Mouse (Mus musculus) hindbrain, embryonic 15.5 days (tissue): ENCODE data around the gene Spry2. TPM values are rescaled to one million over a fixed set of nuclear protein-coding genes. Genes with fewer than 3 reads are reported as not detected.

Experiments used
- ATAC-seq: fragments of 200-750 bp; cut with Nextera tagmentation; 2 replicates; pipeline ENCODE4 v1.8.0; 2017; ENCODE audit warnings: low read depth, moderate number of reproducible peaks, moderate TSS enrichment; ENCODE audit not compliant: low FRiP score
- H3K27ac ChIP-seq: fragments of 300-500 bp; sonication (generic); replicated peaks from 2 replicates; pipeline ENCODE4 v1.5.1; 2015; ENCODE audit warnings: mild to moderate bottlenecking, inconsistent platforms
- H3K27me3 ChIP-seq: fragments of 300-500 bp; sonication (generic); 2 replicates; pipeline ENCODE4 v1.6.1; 2015; ENCODE audit warnings: control low read depth, inconsistent platforms
- H3K36me3 ChIP-seq: fragments of 300-500 bp; sonication (generic); 2 replicates; pipeline ENCODE4 v1.6.1; 2015; ENCODE audit warnings: control low read depth, inconsistent platforms
- H3K4me1 ChIP-seq: fragments of 300-500 bp; sonication (generic); replicated peaks from 2 replicates; pipeline ENCODE4 v1.6.1; 2015; ENCODE audit warnings: control low read depth, inconsistent platforms
- H3K4me2 ChIP-seq: fragments of 300-500 bp; sonication (generic); 2 replicates; pipeline ENCODE4 v1.6.1; 2015; ENCODE audit warnings: moderate library complexity, mild to moderate bottlenecking, inconsistent platforms
- H3K4me3 ChIP-seq: fragments of 300-500 bp; sonication (generic); 2 replicates; pipeline ENCODE4 v1.5.1; 2015; ENCODE audit warnings: mild to moderate bottlenecking, inconsistent platforms
- H3K9ac ChIP-seq: fragments of 300-500 bp; sonication (generic); 2 replicates; pipeline ENCODE4 v1.6.1; 2015; ENCODE audit warnings: inconsistent platforms
- H3K9me3 ChIP-seq: fragments of 300-500 bp; sonication (generic); 2 replicates; pipeline ENCODE4 v1.6.1; 2016; ENCODE audit warnings: control low read depth, inconsistent platforms
- WGBS: fragments of 180-500 bp; shearing (Covaris S2); methylation state at CpG from one replicate; pipeline ENCODE4 v1.1.7; 2015; 5-methylcytosine and 5-hydroxymethylcytosine counted together
- polyA plus RNA-seq: library from polyadenylated mRNA; unstranded; fragments of >200 nt; fragmentation: Nextera tagmentation; extraction: Ambion mirVana; gene quantifications from 2 replicates; pipeline ENCODE4 v1.2.1, GENCODE M21; 2015

Gene Spry2
- polyA plus RNA-seq, 1 experiment from 2014 or later = 35.2 TPM

GRCm38 (mm10) chr14:105902807-105903206 lies 6.2 kb upstream of the Spry2 start:
- Histone ChIP-seq H3K9ac (no peak overlapping the region), H3K4me3 (no peak overlapping the region), H3K27ac (no peak overlapping the region), H3K36me3 (no peaks in the 10 kb centered on the region), H3K4me2 (no peak overlapping the region), H3K27me3 (no peaks in the 10 kb centered on the region), H3K4me1 (peaks cover 4% of the 10 kb centered on the region; the same call in 1 of the 2 replicates), H3K9me3 (no peaks in the 10 kb centered on the region)
- 85% methylated on average over 7 of the region's 7 CpGs for WGBS
- no peak for ATAC-seq

GRCm38 (mm10) chr14:105900841-105901240 lies 4.2 kb upstream of the Spry2 start:
- Histone ChIP-seq H3K4me3 (no peak overlapping the region), H3K4me1 (peaks cover 4% of the 10 kb centered on the region; the same call in 1 of the 2 replicates), H3K9me3 (no peaks in the 10 kb centered on the region), H3K27ac (no peak overlapping the region), H3K36me3 (no peaks in the 10 kb centered on the region), H3K4me2 (no peak overlapping the region), H3K27me3 (no peaks in the 10 kb centered on the region), H3K9ac (no peak overlapping the region)
- no peak for ATAC-seq
- WGBS = 93% methylated on average over 3 of the region's 3 CpGs

GRCm38 (mm10) chr14:105899116-105899515 lies 2.5 kb upstream of the Spry2 start:
- Histone ChIP-seq H3K4me3 (peak overlapping the region; percentile 84), H3K9me3 (no peaks in the 10 kb centered on the region), H3K27ac (peak overlapping the region; percentile 98), H3K36me3 (no peaks in the 10 kb centered on the region), H3K9ac (peak overlapping the region; percentile 86; the same call in 1 of the 2 replicates), H3K4me1 (peaks cover 13% of the 10 kb centered on the region; the same call in 1 of the 2 replicates), H3K4me2 (peak overlapping the region; percentile 86), H3K27me3 (no peaks in the 10 kb centered on the region)
- 3% methylated on average over 11 of the region's 11 CpGs for WGBS
- ATAC-seq = no peak

DNA sequence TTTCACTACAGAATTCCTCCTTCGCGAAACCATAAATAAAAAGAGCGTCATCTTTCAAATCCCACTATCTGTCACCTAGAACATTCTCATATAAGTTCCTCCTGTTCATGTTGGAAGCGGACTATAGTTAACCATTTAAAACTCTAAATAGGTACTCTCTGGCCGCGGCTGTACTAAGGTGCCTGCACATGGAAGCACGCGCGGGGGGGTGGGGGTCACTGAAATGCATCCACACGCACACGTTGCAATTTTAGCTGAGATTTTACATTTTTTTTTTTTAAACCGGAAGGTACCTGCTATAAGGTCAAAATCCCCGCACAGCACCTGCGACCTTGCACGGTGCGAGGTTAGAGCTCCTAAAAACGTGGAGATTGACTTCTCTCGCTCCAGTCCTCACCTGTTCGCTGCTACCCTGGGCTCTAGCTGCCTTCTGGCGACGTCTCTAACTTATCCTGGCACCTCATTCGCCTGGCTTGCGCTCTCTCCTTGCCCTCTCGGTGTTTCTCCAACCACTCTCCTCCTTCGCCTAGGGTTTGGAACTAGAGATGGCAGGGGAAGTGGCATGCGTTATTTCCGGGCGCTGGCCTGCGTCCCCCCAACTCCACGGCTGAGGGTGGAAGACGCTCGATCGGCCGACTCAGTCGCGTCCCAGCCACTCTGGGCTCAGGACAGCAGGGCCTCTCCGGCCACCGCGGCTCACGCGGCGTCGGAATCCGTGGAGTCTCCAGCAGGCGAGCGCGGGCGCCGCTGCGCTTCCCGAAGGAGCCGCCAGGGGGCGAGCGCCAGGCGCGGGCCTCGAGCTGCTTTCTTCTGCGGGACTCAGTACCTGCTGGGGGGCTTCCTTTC lies 1.9 kb upstream of the Spry2 start:
- Histone ChIP-seq H3K36me3 (no peaks in the 10 kb centered on the region), H3K4me3 (peak overlapping the region; percentile 84), H3K4me2 (peak overlapping the region; percentile 86), H3K9me3 (no peaks in the 10 kb centered on the region), H3K4me1 (peaks cover 17% of the 10 kb centered on the region), H3K9ac (peak overlapping the region; percentile 86), H3K27ac (peak overlapping the region; percentile 98), H3K27me3 (no peaks in the 10 kb centered on the region)
- 0% methylated on average over 58 of the region's 58 CpGs for WGBS
- peak; percentile 32 for ATAC-seq

DNA sequence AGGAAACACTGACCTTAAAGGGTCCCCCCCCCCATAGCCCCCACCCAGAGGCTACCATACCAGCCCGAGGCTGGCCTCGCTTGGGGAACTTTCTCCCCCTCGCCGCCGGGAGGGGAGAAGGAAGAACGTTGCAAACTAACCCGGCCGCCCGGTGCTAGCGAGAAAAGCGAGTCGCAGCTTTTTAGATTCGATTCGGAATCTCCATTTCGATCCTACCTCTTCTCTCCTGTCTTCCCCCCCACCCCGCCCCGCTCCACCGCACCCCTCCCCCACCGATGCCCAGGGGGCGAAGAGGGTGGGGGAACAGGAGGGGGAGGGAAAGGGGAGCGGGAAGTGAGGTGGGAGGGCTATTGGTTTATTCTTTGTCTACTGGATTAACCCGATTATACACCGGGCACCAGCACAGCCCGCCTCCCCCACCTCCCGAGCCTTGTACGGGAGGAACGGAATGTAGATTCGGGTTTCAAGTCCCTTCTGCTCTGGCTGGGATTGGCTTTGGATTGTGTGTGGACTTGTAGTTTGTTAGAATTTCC lies 1.0 kb upstream of the Spry2 start:
- Histone ChIP-seq H3K4me1 (peaks cover 25% of the 10 kb centered on the region), H3K4me3 (peak overlapping the region; percentile 84), H3K9me3 (no peaks in the 10 kb centered on the region), H3K9ac (peak overlapping the region; percentile 86), H3K27me3 (no peaks in the 10 kb centered on the region), H3K27ac (peak overlapping the region; percentile 98), H3K36me3 (no peaks in the 10 kb centered on the region), H3K4me2 (peak overlapping the region; percentile 86)
- 0% methylated on average over 19 of the region's 28 CpGs for WGBS
- ATAC-seq = peak; percentile 46

DNA sequence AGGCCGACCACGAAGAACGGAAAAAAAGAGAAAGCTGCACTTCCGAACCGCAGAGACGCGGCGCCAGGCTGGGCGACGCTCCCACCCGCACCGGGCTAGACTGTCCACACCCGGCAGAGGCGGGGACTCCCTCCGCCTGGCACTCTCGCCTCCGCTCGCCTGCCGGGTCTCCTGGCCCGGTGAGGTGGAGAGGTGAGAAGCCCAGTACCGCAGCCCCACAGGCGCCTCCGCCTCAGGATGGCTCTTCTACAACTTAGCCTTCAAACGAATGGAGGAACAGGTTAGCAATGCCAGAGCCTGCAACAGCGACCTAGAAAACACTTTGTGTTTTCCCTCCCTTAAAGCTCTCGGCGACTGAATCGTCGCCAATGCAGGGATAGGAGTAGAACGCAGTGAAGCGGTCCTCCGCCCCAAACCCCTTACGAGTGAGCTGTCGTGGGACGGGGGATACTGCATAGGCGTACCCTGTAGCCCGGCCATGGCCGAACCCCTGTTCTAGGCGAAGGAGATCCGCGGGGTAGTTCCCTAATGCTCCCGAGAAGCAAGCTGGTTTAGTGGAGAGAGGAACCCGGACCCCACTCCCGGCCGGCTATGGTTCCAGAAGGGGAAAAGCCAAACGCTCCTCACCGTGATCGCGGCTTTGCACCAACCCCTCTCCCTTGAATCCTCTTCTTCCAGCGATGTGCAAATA lies 513 bp downstream of the Spry2 start:
- peak overlapping the region; percentile 86 for H3K9ac ChIP-seq
- ATAC-seq = no peak

GRCm38 (mm10) chr14:105894971-105895873 lies 1.4 kb downstream of the Spry2 start:
- peak overlapping the region; percentile 84 for H3K4me3 ChIP-seq
- no peaks in the 10 kb centered on the region for H3K36me3 ChIP-seq
- H3K4me2 ChIP-seq = peak overlapping the region; percentile 86
- H3K27me3 ChIP-seq = no peaks in the 10 kb centered on the region
- WGBS = under 1% methylated on average over 36 of the region's 36 CpGs
- H3K27ac ChIP-seq = peak overlapping the region; percentile 98
- H3K4me1 ChIP-seq = peaks cover 25% of the 10 kb centered on the region
- peak overlapping the region; percentile 86 for H3K9ac ChIP-seq
- ATAC-seq = no peak
- no peaks in the 10 kb centered on the region for H3K9me3 ChIP-seq

More for the DNA sequence above, 513 bp downstream of the Spry2 start:
- Histone ChIP-seq H3K4me2 (peak overlapping the region; percentile 86), H3K36me3 (no peaks in the 10 kb centered on the region), H3K4me3 (peak overlapping the region; percentile 84), H3K27me3 (no peaks in the 10 kb centered on the region), H3K4me1 (peaks cover 25% of the 10 kb centered on the region), H3K27ac (peak overlapping the region; percentile 98), H3K9me3 (no peaks in the 10 kb centered on the region)
- under 1% methylated on average over 50 of the region's 50 CpGs for WGBS

GRCm38 (mm10) chr14:105893623-105893995 lies 3.0 kb downstream of the Spry2 start:
- H3K9me3 ChIP-seq = no peaks in the 10 kb centered on the region
- H3K4me3 ChIP-seq = peak overlapping the region; percentile 84
- no peaks in the 10 kb centered on the region for H3K36me3 ChIP-seq
- peak overlapping the region; percentile 22; the same call in 1 of the 2 replicates for H3K27ac ChIP-seq
- H3K9ac ChIP-seq = peak overlapping the region; percentile 30
- 21% methylated on average over 9 of the region's 9 CpGs for WGBS
- no peaks in the 10 kb centered on the region for H3K27me3 ChIP-seq
- ATAC-seq = no peak
- peaks cover 21% of the 10 kb centered on the region for H3K4me1 ChIP-seq
- peak overlapping the region; percentile 86 for H3K4me2 ChIP-seq

DNA sequence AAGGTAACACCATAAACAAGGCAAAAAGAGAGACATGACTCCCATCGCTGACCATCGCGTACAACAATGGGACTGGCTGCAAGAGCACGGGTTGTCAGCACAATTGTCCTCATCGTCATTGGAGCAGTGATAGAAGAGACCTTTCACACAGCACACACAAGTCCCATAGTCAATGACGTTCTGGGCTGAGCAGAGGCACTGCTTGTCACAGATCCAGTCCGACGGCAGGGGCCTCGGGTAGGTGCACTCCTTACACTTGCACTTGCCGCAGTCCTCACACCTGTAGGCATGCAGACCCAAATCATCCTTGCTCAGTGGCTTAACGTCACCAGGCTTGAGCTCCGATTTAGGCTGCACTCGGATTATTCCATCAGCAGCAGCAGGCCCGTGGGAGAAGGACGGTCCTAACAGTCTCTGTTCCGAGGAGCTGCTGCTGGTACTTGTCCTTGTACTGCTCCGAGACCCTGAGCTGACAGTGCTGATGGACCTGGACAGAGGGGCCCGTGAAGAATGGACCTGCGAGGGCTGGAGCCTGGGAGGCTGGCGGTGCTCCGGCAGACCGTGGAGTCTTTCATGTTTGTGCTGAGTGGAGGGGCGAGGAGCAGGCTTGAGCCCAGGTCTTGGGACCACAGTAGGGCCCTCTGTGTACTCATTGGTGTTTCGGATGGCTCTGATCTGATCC lies 3.5 kb downstream of the Spry2 start:
- Histone ChIP-seq H3K27ac (peak overlapping the region; percentile 22; the same call in 1 of the 2 replicates), H3K9me3 (no peaks in the 10 kb centered on the region), H3K9ac (peak overlapping the region; percentile 30), H3K4me1 (peaks cover 21% of the 10 kb centered on the region), H3K4me2 (peak overlapping the region; percentile 86), H3K36me3 (no peaks in the 10 kb centered on the region), H3K4me3 (peak overlapping the region; percentile 84), H3K27me3 (no peaks in the 10 kb centered on the region)
- no peak for ATAC-seq
- 36% methylated on average over 24 of the region's 24 CpGs for WGBS

- Histone ChIP-seq H3K36me3 (no peaks in the 10 kb centered on the region), H3K9me3 (no peaks in the 10 kb centered on the region), H3K4me1 (peaks cover 21% of the 10 kb centered on the region), H3K4me2 (peak overlapping the region; percentile 26; the same call in 1 of the 2 replicates), H3K9ac (no peak overlapping the region), H3K4me3 (no peak overlapping the region), H3K27ac (no peak overlapping the region), H3K27me3 (no peaks in the 10 kb centered on the region)
- WGBS = 57% methylated on average over 5 of the region's 5 CpGs
- no peak for ATAC-seq
Observed at GRCm38 (mm10) chr14:105890516-105891231, 5.9 kb downstream of the Spry2 start.
